1 mouse cellular context compared by ENCODE assay signal in genomic region chr11:94369981-94370380, GRCm38 (mm10).
TF ChIP-seq lines count a peak whose summit lies in the region.

No protein-coding gene starts in this region.

TF ChIP-seq in MEL, 35 proteins besides CTCF, POLR2A, EP300 and RAD21:
- TF ChIP-seq GATA1 (IDR thresholded peaks at IDR 0.05; ENCODE audit: low read depth, low read length) (peak; percentile 71), TAL1 (IDR thresholded peaks at IDR 0.05; ENCODE audit: low read length) (peak; percentile 70), CHD2 (IDR thresholded peaks at IDR 0.05; ENCODE audit: low read length) (no peak), TBP (IDR thresholded peaks at IDR 0.05; ENCODE audit: low read depth, low read length) (peak; percentile 38; the same call in 1 of the 2 replicates), ETS1 (IDR thresholded peaks at IDR 0.05; ENCODE audit: low read depth, low read length) (peak; percentile 41; the same call in 1 of the 2 replicates), TCF12 (IDR thresholded peaks at IDR 0.05; ENCODE audit: low read depth, low read length) (peak; percentile 55), MYC (IDR thresholded peaks at IDR 0.05; ENCODE audit: low read depth, low read length) (no peak), MAZ (IDR thresholded peaks at IDR 0.05; ENCODE audit: low read depth, low read length) (no peak), RCOR1 (IDR thresholded peaks at IDR 0.05; ENCODE audit: low read depth, low read length) (peak; percentile 61; the same call in 1 of the 2 replicates), MAFK (IDR thresholded peaks at IDR 0.05; ENCODE audit: borderline replicate concordance, low read depth, low read length) (peak; percentile 33; the same call in 1 of the 2 replicates)
TF ChIP-seq in MEL: peak in this region for 7.
